Mouse (Mus musculus) brain, embryonic 14.5 days (tissue): ENCODE measurements at regions not wholly inside any gene's neighbourhood (a gene's known extent, or its start where the extent isn't known, plus 50 kb on each side); places are given as distances from the start of the nearest gene placed in this dataset.

Source experiments
- CTCF ChIP-seq: fragments of 200-500 bp; IDR thresholded peaks from 2 replicates; pipeline ENCODE4 v1.5.1; 2012; ENCODE audit warnings: inconsistent platforms, mild to moderate bottlenecking, moderate library complexity, borderline replicate concordance; ENCODE audit not compliant: insufficient read depth, insufficient read length; ENCODE audit errors: extremely low read depth
- POLR2A ChIP-seq: fragments of 200-500 bp; IDR thresholded peaks from 2 replicates; pipeline ENCODE4 v1.6.1; 2012; ENCODE audit warnings: mild to moderate bottlenecking, inconsistent platforms, borderline replicate concordance; ENCODE audit not compliant: poor library complexity, insufficient read depth, insufficient read length, severe bottlenecking; ENCODE audit errors: extremely low read depth

DNA sequence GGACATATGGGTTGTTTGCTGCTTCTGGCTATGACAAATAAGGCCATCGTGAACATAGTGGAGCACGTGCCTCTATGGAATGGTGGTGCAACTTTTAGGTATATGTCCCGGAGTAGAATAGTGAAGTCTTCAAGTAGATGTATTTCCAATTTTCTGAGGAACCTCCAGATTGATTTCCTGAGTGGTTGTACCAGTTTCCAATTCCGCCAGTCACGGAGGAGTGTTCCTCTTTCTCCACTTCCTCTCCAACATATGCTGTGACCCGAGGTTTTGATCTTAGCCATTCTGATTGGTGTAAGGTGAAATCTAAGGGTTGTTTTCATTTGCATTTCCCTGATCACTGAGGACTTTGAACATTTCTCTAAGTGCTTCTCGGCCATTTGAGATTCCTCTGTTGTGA lies 1134.4 kb upstream of the Zeb2 start:
- TF ChIP-seq CTCF (no peak), POLR2A (no peak)
